Mouse (Mus musculus): ENCODE measurements around the gene Ssh1. TPM values are rescaled to one million over a fixed set of nuclear protein-coding genes. Genes with fewer than 3 reads are reported as not detected.
A peak's percentile ranks its signal among the peaks of the same experiment; 100 is the strongest.

The Ssh1 gene
- total and polyA plus RNA-seq, 2 experiments from 2014 or later, result 9.7 to 14.5 TPM

GRCm38 (mm10) chr5:114032161-114032763, 38.6 kb upstream of the Ssh1 start:
- no peak for DNase-seq (ENCODE audit: low spot score)
- TF ChIP-seq CTCF (IDR thresholded peaks at IDR 0.05; ENCODE audit: low read depth), result no peak
- no peak overlapping the region for H3K9ac ChIP-seq (replicated peaks; ENCODE audit: low read length)
- H3K4me3 ChIP-seq (ENCODE audit: low read length), result no peak overlapping the region
- no peaks in the 10 kb centered on the region for H3K36me3 ChIP-seq (ENCODE audit: insufficient read depth, low read length)
- no peak overlapping the region for H3K27ac ChIP-seq
- 84% methylated on average over 3 of the region's 3 CpGs for WGBS
- H3K4me2 ChIP-seq (ENCODE audit: low read depth, low read length), result no peak overlapping the region
- no peaks in the 10 kb centered on the region for H3K4me1 ChIP-seq (ENCODE audit: insufficient read depth, low read length)
- H3K9me3 ChIP-seq (ENCODE audit: low read length), result no peaks in the 10 kb centered on the region
- ATAC-seq, result no peak
- no peaks in the 10 kb centered on the region for H3K27me3 ChIP-seq (ENCODE audit: insufficient read depth, low read length)

DNA sequence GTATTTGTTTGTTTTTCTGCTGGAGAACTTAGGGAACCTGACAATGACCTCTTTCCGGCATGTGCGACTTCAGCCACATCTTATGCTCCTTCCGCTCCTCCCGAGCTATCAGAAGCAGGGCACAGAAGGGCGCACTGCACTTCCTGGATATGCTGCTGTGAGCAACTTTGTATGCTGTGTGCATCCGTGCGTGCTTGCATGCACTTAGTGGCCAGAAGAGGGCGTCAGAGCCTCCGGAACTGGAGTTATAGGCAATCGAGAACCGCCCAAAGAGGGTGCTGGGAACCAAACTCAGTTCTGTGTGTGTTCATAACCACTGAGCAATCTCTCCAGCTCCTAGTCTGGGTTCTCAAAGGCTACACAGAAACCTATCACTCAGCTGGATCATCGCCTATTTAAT, 37.0 kb upstream of the Ssh1 start:
- H3K4me1 ChIP-seq (ENCODE audit: insufficient read depth, low read length), result no peaks in the 10 kb centered on the region
- 91% methylated on average over 12 of the region's 12 CpGs for WGBS
- ATAC-seq, result no peak
- TF ChIP-seq CTCF (IDR thresholded peaks at IDR 0.05; ENCODE audit: low read depth), result no peak
- H3K9ac ChIP-seq (replicated peaks; ENCODE audit: low read length), result no peak overlapping the region
- no peak overlapping the region for H3K27ac ChIP-seq
- H3K9me3 ChIP-seq (ENCODE audit: low read length), result no peaks in the 10 kb centered on the region
- no peaks in the 10 kb centered on the region for H3K27me3 ChIP-seq (ENCODE audit: insufficient read depth, low read length)
- DNase-seq (ENCODE audit: low spot score), result no peak
- H3K4me2 ChIP-seq (ENCODE audit: low read depth, low read length), result no peak overlapping the region
- no peaks in the 10 kb centered on the region for H3K36me3 ChIP-seq (ENCODE audit: insufficient read depth, low read length)
- no peak overlapping the region for H3K4me3 ChIP-seq (ENCODE audit: low read length)

GRCm38 (mm10) chr5:114028111-114028510, 34.4 kb upstream of the Ssh1 start:
- WGBS, result 72% methylated on average over 12 of the region's 12 CpGs
- DNase-seq (ENCODE audit: low spot score) (no peak), ATAC-seq (no peak)
- Histone ChIP-seq H3K27ac (no peak overlapping the region), H3K36me3 (ENCODE audit: insufficient read depth, low read length) (no peaks in the 10 kb centered on the region), H3K27me3 (ENCODE audit: insufficient read depth, low read length) (no peaks in the 10 kb centered on the region), H3K4me3 (ENCODE audit: low read length) (no peak overlapping the region), H3K4me1 (ENCODE audit: insufficient read depth, low read length) (no peaks in the 10 kb centered on the region; the same call in 1 of the 2 replicates), H3K9me3 (ENCODE audit: low read length) (no peaks in the 10 kb centered on the region), H3K9ac (replicated peaks; ENCODE audit: low read length) (no peak overlapping the region), H3K4me2 (ENCODE audit: low read depth, low read length) (no peak overlapping the region)
- TF ChIP-seq CTCF (IDR thresholded peaks at IDR 0.05; ENCODE audit: low read depth), result no peak

GRCm38 (mm10) chr5:114027217-114027944, 33.7 kb upstream of the Ssh1 start:
- Histone ChIP-seq H3K4me2 (ENCODE audit: low read depth, low read length) (no peak overlapping the region), H3K4me3 (ENCODE audit: low read length) (no peak overlapping the region), H3K4me1 (ENCODE audit: insufficient read depth, low read length) (no peaks in the 10 kb centered on the region; the same call in 1 of the 2 replicates), H3K9me3 (ENCODE audit: low read length) (no peaks in the 10 kb centered on the region), H3K27me3 (ENCODE audit: insufficient read depth, low read length) (no peaks in the 10 kb centered on the region), H3K36me3 (ENCODE audit: insufficient read depth, low read length) (no peaks in the 10 kb centered on the region), H3K27ac (no peak overlapping the region), H3K9ac (replicated peaks; ENCODE audit: low read length) (no peak overlapping the region)
- ATAC-seq, result no peak
- TF ChIP-seq CTCF (IDR thresholded peaks at IDR 0.05; ENCODE audit: low read depth), result no peak
- no peak for DNase-seq (ENCODE audit: low spot score)
- 86% methylated on average over 12 of the region's 12 CpGs for WGBS

- no peak for TF ChIP-seq CTCF (IDR thresholded peaks at IDR 0.05; ENCODE audit: low read depth)
- ATAC-seq (peak; percentile 42), DNase-seq (ENCODE audit: low spot score) (peak; percentile 16)
- Histone ChIP-seq H3K36me3 (ENCODE audit: insufficient read depth, low read length) (no peaks in the 10 kb centered on the region), H3K4me2 (ENCODE audit: low read depth, low read length) (0 out of 2 replicates have a peak overlapping the region, but pooled peaks have one; percentile 10), H3K9ac (replicated peaks; ENCODE audit: low read length) (no peak overlapping the region), H3K4me3 (ENCODE audit: low read length) (no peak overlapping the region), H3K27ac (no peak overlapping the region), H3K4me1 (ENCODE audit: insufficient read depth, low read length) (no peaks in the 10 kb centered on the region; the same call in 1 of the 2 replicates), H3K9me3 (ENCODE audit: low read length) (no peaks in the 10 kb centered on the region), H3K27me3 (ENCODE audit: insufficient read depth, low read length) (no peaks in the 10 kb centered on the region)
- 7% methylated on average over 10 of the region's 10 CpGs for WGBS
Measured at GRCm38 (mm10) chr5:114024885-114025284, 31.2 kb upstream of the Ssh1 start.

GRCm38 (mm10) chr5:114024390-114024789, 30.7 kb upstream of the Ssh1 start:
- Histone ChIP-seq H3K9ac (replicated peaks; ENCODE audit: low read length) (no peak overlapping the region), H3K9me3 (ENCODE audit: low read length) (no peaks in the 10 kb centered on the region), H3K4me1 (ENCODE audit: insufficient read depth, low read length) (no peaks in the 10 kb centered on the region; the same call in 1 of the 2 replicates), H3K4me2 (ENCODE audit: low read depth, low read length) (0 out of 2 replicates have a peak overlapping the region, but pooled peaks have one; percentile 10), H3K27ac (no peak overlapping the region), H3K4me3 (ENCODE audit: low read length) (no peak overlapping the region), H3K36me3 (ENCODE audit: insufficient read depth, low read length) (no peaks in the 10 kb centered on the region), H3K27me3 (ENCODE audit: insufficient read depth, low read length) (no peaks in the 10 kb centered on the region)
- 66% methylated on average over 6 of the region's 6 CpGs for WGBS
- DNase-seq (ENCODE audit: low spot score) (no peak), ATAC-seq (no peak)
- no peak for TF ChIP-seq CTCF (IDR thresholded peaks at IDR 0.05; ENCODE audit: low read depth)

DNA sequence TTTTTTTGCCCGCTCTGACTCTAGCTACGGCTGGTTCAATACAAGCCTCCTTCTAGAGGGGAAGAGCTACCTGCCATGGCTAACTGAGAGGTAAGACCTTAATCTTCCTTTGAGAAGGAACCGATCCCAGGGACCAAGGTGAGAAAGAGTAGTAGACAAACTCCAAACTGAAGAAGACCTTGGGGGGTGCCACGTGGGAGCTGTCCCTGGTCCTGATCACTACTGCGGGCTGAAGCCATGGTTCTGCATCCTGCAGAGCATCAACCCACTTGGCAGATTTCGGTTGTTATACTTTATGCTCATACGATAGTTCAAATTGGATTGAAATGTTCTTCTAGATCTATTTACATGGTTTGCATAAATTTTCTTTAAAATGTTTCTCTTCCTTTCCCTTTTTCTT, 21.4 kb upstream of the Ssh1 start:
- H3K27me3 ChIP-seq (ENCODE audit: insufficient read depth, low read length), result no peaks in the 10 kb centered on the region
- no peak overlapping the region for H3K27ac ChIP-seq
- H3K4me3 ChIP-seq (ENCODE audit: low read length), result no peak overlapping the region
- no peaks in the 10 kb centered on the region for H3K9me3 ChIP-seq (ENCODE audit: low read length)
- ATAC-seq, result no peak
- no peaks in the 10 kb centered on the region for H3K4me1 ChIP-seq (ENCODE audit: insufficient read depth, low read length)
- no peak overlapping the region for H3K4me2 ChIP-seq (ENCODE audit: low read depth, low read length)
- WGBS, result 69% methylated on average over 7 of the region's 7 CpGs
- H3K36me3 ChIP-seq (ENCODE audit: insufficient read depth, low read length), result no peaks in the 10 kb centered on the region
- DNase-seq (ENCODE audit: low spot score), result no peak
- no peak for TF ChIP-seq CTCF (IDR thresholded peaks at IDR 0.05; ENCODE audit: low read depth)
- no peak overlapping the region for H3K9ac ChIP-seq (replicated peaks; ENCODE audit: low read length)
